Mouse (Mus musculus): ENCODE measurements around the gene Dtnb. TPM values are rescaled to one million over a fixed set of nuclear protein-coding genes. Genes with fewer than 3 reads are reported as not detected.

Gene Dtnb
- total and polyA plus RNA-seq, 2 experiments from 2014 or later, result 4.7 to 25.5 TPM

- no peak for TF ChIP-seq CTCF (IDR thresholded peaks at IDR 0.05; ENCODE audit: low read depth)
- no peak for TF ChIP-seq EP300 (IDR thresholded peaks at IDR 0.05; ENCODE audit: low read depth)
- Histone ChIP-seq H3K27ac (ENCODE audit: low read depth) (no peak overlapping the region), H3K9ac (replicated peaks; ENCODE audit: low read depth, low read length) (no peak overlapping the region), H3K4me1 (ENCODE audit: control insufficient read depth, insufficient read depth) (no peaks in the 10 kb centered on the region), H3K9me3 (replicated peaks; ENCODE audit: control insufficient read depth, low read length) (no peaks in the 10 kb centered on the region), H3K27me3 (ENCODE audit: control insufficient read depth, insufficient read depth, low read length) (no peaks in the 10 kb centered on the region), H3K4me2 (ENCODE audit: low read depth, low read length) (no peak overlapping the region), H3K4me3 (ENCODE audit: low read depth, low read length) (no peak overlapping the region), H3K36me3 (replicated peaks; ENCODE audit: control insufficient read depth, insufficient read depth, low read length) (no peaks in the 10 kb centered on the region)
- DNase-seq (ENCODE audit: low spot score) (no peak), ATAC-seq (ENCODE audit: insufficient read depth, low read depth) (no peak)
- WGBS, result 89% methylated on average over 10 of the region's 10 CpGs
These were observed 9.4 kb upstream of the Dtnb start for GRCm38 (mm10) chr12:3562806-3563205.

- Histone ChIP-seq H3K9ac (replicated peaks; ENCODE audit: low read depth, low read length) (no peak overlapping the region), H3K27ac (ENCODE audit: low read depth) (no peak overlapping the region), H3K4me1 (ENCODE audit: control insufficient read depth, insufficient read depth) (no peaks in the 10 kb centered on the region), H3K4me3 (ENCODE audit: low read depth, low read length) (no peak overlapping the region), H3K27me3 (ENCODE audit: control insufficient read depth, insufficient read depth, low read length) (no peaks in the 10 kb centered on the region), H3K4me2 (ENCODE audit: low read depth, low read length) (no peak overlapping the region), H3K36me3 (replicated peaks; ENCODE audit: control insufficient read depth, insufficient read depth, low read length) (no peaks in the 10 kb centered on the region), H3K9me3 (replicated peaks; ENCODE audit: control insufficient read depth, low read length) (no peaks in the 10 kb centered on the region)
- 68% methylated on average over 4 of the region's 4 CpGs for WGBS
- TF ChIP-seq CTCF (IDR thresholded peaks at IDR 0.05; ENCODE audit: low read depth), result no peak
- no peak for TF ChIP-seq EP300 (IDR thresholded peaks at IDR 0.05; ENCODE audit: low read depth)
- ATAC-seq (ENCODE audit: insufficient read depth, low read depth) (no peak), DNase-seq (ENCODE audit: low spot score) (no peak)
These were observed 8.5 kb upstream of the Dtnb start for GRCm38 (mm10) chr12:3563659-3564058.

- Histone ChIP-seq H3K36me3 (replicated peaks; ENCODE audit: control insufficient read depth, insufficient read depth, low read length) (no peaks in the 10 kb centered on the region), H3K4me2 (ENCODE audit: low read depth, low read length) (no peak overlapping the region), H3K27ac (ENCODE audit: low read depth) (no peak overlapping the region), H3K9ac (replicated peaks; ENCODE audit: low read depth, low read length) (no peak overlapping the region), H3K27me3 (ENCODE audit: control insufficient read depth, insufficient read depth, low read length) (no peaks in the 10 kb centered on the region), H3K4me3 (ENCODE audit: low read depth, low read length) (no peak overlapping the region), H3K9me3 (replicated peaks; ENCODE audit: control insufficient read depth, low read length) (no peaks in the 10 kb centered on the region), H3K4me1 (ENCODE audit: control insufficient read depth, insufficient read depth) (no peaks in the 10 kb centered on the region)
- TF ChIP-seq EP300 (IDR thresholded peaks at IDR 0.05; ENCODE audit: low read depth), result no peak
- no peak for TF ChIP-seq CTCF (IDR thresholded peaks at IDR 0.05; ENCODE audit: low read depth)
- ATAC-seq (ENCODE audit: insufficient read depth, low read depth) (no peak), DNase-seq (ENCODE audit: low spot score) (no peak)
- 24% methylated on average over 5 of the region's 5 CpGs for WGBS
These were observed 3.7 kb upstream of the Dtnb start for GRCm38 (mm10) chr12:3568461-3568991.

- DNase-seq (ENCODE audit: low spot score), result no peak
- H3K4me2 ChIP-seq (ENCODE audit: low read depth, low read length), result no peak overlapping the region
- H3K27me3 ChIP-seq (ENCODE audit: control insufficient read depth, insufficient read depth, low read length), result no peaks in the 10 kb centered on the region
- no peaks in the 10 kb centered on the region for H3K9me3 ChIP-seq (replicated peaks; ENCODE audit: control insufficient read depth, low read length)
- no peaks in the 10 kb centered on the region for H3K36me3 ChIP-seq (replicated peaks; ENCODE audit: control insufficient read depth, insufficient read depth, low read length)
- 84% methylated on average over 4 of the region's 4 CpGs for WGBS
- ATAC-seq (ENCODE audit: insufficient read depth, low read depth), result no peak
- TF ChIP-seq CTCF (IDR thresholded peaks at IDR 0.05; ENCODE audit: low read depth), result no peak
- TF ChIP-seq EP300 (IDR thresholded peaks at IDR 0.05; ENCODE audit: low read depth), result no peak
- no peak overlapping the region for H3K9ac ChIP-seq (replicated peaks; ENCODE audit: low read depth, low read length)
- H3K4me1 ChIP-seq (ENCODE audit: control insufficient read depth, insufficient read depth), result no peaks in the 10 kb centered on the region
- no peak overlapping the region for H3K4me3 ChIP-seq (ENCODE audit: low read depth, low read length)
- H3K27ac ChIP-seq (ENCODE audit: low read depth), result no peak overlapping the region
These were observed 1.3 kb upstream of the Dtnb start for GRCm38 (mm10) chr12:3570711-3571400.

GRCm38 (mm10) chr12:3572581-3573397 lies 608 bp downstream of the Dtnb start:
- Histone ChIP-seq H3K36me3 (replicated peaks; ENCODE audit: control insufficient read depth, insufficient read depth, low read length) (no peaks in the 10 kb centered on the region), H3K4me1 (ENCODE audit: control insufficient read depth, insufficient read depth) (no peaks in the 10 kb centered on the region), H3K9ac (replicated peaks; ENCODE audit: low read depth, low read length) (peak overlapping the region; percentile 70), H3K4me2 (ENCODE audit: low read depth, low read length) (peak overlapping the region; percentile 73), H3K4me3 (ENCODE audit: low read depth, low read length) (peak overlapping the region; percentile 82), H3K27ac (ENCODE audit: low read depth) (peak overlapping the region; percentile 77), H3K9me3 (replicated peaks; ENCODE audit: control insufficient read depth, low read length) (no peaks in the 10 kb centered on the region), H3K27me3 (ENCODE audit: control insufficient read depth, insufficient read depth, low read length) (no peaks in the 10 kb centered on the region)
- no peak for TF ChIP-seq CTCF (IDR thresholded peaks at IDR 0.05; ENCODE audit: low read depth)
- TF ChIP-seq EP300 (IDR thresholded peaks at IDR 0.05; ENCODE audit: low read depth), result no peak
- WGBS, result 2% methylated on average over 52 of the region's 53 CpGs
- ATAC-seq (ENCODE audit: insufficient read depth, low read depth) (peak; percentile 68), DNase-seq (ENCODE audit: low spot score) (peak; percentile 32)

All from heart, postnatal 0 days (tissue).